Mouse (Mus musculus) neural tube, embryonic 11.5 days (tissue): ENCODE measurements at regions not wholly inside any gene's neighbourhood (a gene's known extent, or its start where the extent isn't known, plus 50 kb on each side); places are given as distances from the start of the nearest gene placed in this dataset.

Source experiments
- ATAC-seq: fragments of 200-750 bp; cut with Nextera tagmentation; 2 replicates; pipeline ENCODE4 v1.8.0; 2017; ENCODE audit warnings: moderate number of reproducible peaks, mild to moderate bottlenecking, moderate TSS enrichment, moderate library complexity; ENCODE audit not compliant: insufficient read depth, low FRiP score, low TSS enrichment
- DNase-seq: peaks from one replicate; pipeline ENCODE4 v3.0.0-alpha.2; 2015; ENCODE audit warnings: low spot score
- H3K27ac ChIP-seq: fragments of 300-500 bp; sonication (generic); 2 replicates; pipeline ENCODE4 v1.5.1; 2014; ENCODE audit warnings: low read depth, mild to moderate bottlenecking, low read length
- H3K27me3 ChIP-seq: fragments of 300-500 bp; sonication (generic); 2 replicates; pipeline ENCODE4 v1.6.1; 2014; ENCODE audit warnings: mild to moderate bottlenecking, low read length, mixed read lengths; ENCODE audit not compliant: control insufficient read depth, insufficient read depth
- H3K36me3 ChIP-seq: fragments of 300-500 bp; sonication (generic); 2 replicates; pipeline ENCODE4 v1.6.1; 2014; ENCODE audit warnings: mild to moderate bottlenecking, low read length, moderate library complexity, mixed read lengths; ENCODE audit not compliant: control insufficient read depth, insufficient read depth
- H3K4me1 ChIP-seq: fragments of 300-500 bp; sonication (generic); 2 replicates; pipeline ENCODE4 v1.6.1; 2014; ENCODE audit warnings: low read length, mixed read lengths; ENCODE audit not compliant: control insufficient read depth, insufficient read depth
- H3K4me2 ChIP-seq: fragments of 300-500 bp; sonication (generic); 2 replicates; pipeline ENCODE4 v1.6.1; 2014; ENCODE audit warnings: low read depth, mild to moderate bottlenecking, moderate library complexity
- H3K4me3 ChIP-seq: fragments of 300-500 bp; sonication (generic); 2 replicates; pipeline ENCODE4 v1.5.1; 2014; ENCODE audit warnings: low read depth, low read length
- H3K9ac ChIP-seq: fragments of 300-500 bp; sonication (generic); 2 replicates; pipeline ENCODE4 v1.6.1; 2014; ENCODE audit warnings: mild to moderate bottlenecking, low read length
- H3K9me3 ChIP-seq: fragments of 300-500 bp; sonication (generic); 2 replicates; pipeline ENCODE4 v1.6.1; 2016; ENCODE audit warnings: low read length; ENCODE audit not compliant: control insufficient read depth
- WGBS: fragments of 180-500 bp; shearing (Covaris S2); extraction: QIAGEN DNeasy Blood & Tissue Kit; methylation state at CpG from one replicate; pipeline ENCODE4 v1.1.7; 2014; 5-methylcytosine and 5-hydroxymethylcytosine counted together

DNA sequence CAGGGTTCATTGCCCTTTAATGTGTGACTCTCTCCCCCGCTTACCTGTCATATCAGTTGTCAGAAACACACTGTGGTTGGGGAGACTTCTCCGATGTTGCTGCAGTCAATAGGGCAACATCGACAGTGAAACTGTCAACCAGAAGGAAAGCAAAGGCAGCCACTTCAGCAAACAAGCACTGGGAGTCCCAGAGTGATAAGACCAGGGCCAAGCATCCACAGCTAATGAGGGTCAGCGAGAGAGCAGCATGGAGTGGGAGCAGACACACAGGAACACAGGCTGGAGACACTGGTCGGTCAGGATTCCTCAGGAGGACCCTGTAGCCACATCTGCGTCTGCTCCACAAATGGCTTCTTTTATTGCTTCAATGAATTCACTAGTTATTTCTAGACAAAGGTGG, 847.5 kb downstream of the Sorcs1 start:
- H3K4me3 ChIP-seq, result no peak overlapping the region
- no peaks in the 10 kb centered on the region for H3K4me1 ChIP-seq
- H3K9ac ChIP-seq, result no peak overlapping the region
- ATAC-seq (no peak), DNase-seq (peak; percentile 12)
- 66% methylated on average over 6 of the region's 6 CpGs for WGBS
- H3K9me3 ChIP-seq, result no peaks in the 10 kb centered on the region
- no peaks in the 10 kb centered on the region for H3K36me3 ChIP-seq
- H3K27me3 ChIP-seq, result no peaks in the 10 kb centered on the region
- H3K27ac ChIP-seq, result no peak overlapping the region
- H3K4me2 ChIP-seq, result no peak overlapping the region

GRCm38 (mm10) chr19:49805636-49806397, 872.6 kb downstream of the Sorcs1 start:
- no peak overlapping the region for H3K27ac ChIP-seq
- H3K36me3 ChIP-seq, result no peaks in the 10 kb centered on the region
- ATAC-seq (peak; percentile 48; the same call in 1 of the 2 replicates), DNase-seq (no peak)
- H3K27me3 ChIP-seq, result no peaks in the 10 kb centered on the region
- no peak overlapping the region for H3K4me3 ChIP-seq
- no peak overlapping the region for H3K4me2 ChIP-seq
- no peak overlapping the region for H3K9ac ChIP-seq
- 70% methylated on average over 3 of the region's 3 CpGs for whole genome bisulfite sequencing
- no peaks in the 10 kb centered on the region for H3K4me1 ChIP-seq
- no peaks in the 10 kb centered on the region for H3K9me3 ChIP-seq
